8 mouse cellular contexts compared by ENCODE assay signal in genomic region chr14:53505389-53505788, GRCm38 (mm10).
DNase-seq lines count a peak whose midpoint lies in the region; ATAC-seq lines count a peak whose summit lies in the region.
"Not testable (repeated sequence)": the region's sequence is repeated elsewhere in the genome, so short reads cannot be mapped to it uniquely, and the experiment has no call there.

No protein-coding gene starts in this region.

- not testable (repeated sequence) for H3K27me3 ChIP-seq in embryonic facial prominence, embryonic 14.5 days (replicated peaks; ENCODE audit: control insufficient read depth, insufficient read depth, low read length); limb, embryonic 11.5 days (ENCODE audit: control insufficient read depth, insufficient read depth, low read length); midbrain, embryonic 13.5 days

- H3K36me3 ChIP-seq in embryonic facial prominence, embryonic 14.5 days (ENCODE audit: control insufficient read depth, insufficient read depth, low read length); limb, embryonic 11.5 days (ENCODE audit: control insufficient read depth, insufficient read depth, low read length); midbrain, embryonic 13.5 days: not testable (repeated sequence)

- H3K9me3 ChIP-seq in embryonic facial prominence, embryonic 14.5 days (ENCODE audit: control insufficient read depth, low read length); limb, embryonic 11.5 days (ENCODE audit: control insufficient read depth, low read length); midbrain, embryonic 13.5 days: not testable (repeated sequence)

- H3K4me1 ChIP-seq in embryonic facial prominence, embryonic 14.5 days (ENCODE audit: control insufficient read depth, insufficient read depth, low read length); limb, embryonic 11.5 days (ENCODE audit: control insufficient read depth, insufficient read depth, low read length); midbrain, embryonic 13.5 days (replicated peaks): not testable (repeated sequence)

- peak; percentile 22 to 56 for DNase-seq in adrenal gland, postnatal 36 days
- peak; percentile 40 for DNase-seq in embryonic facial prominence, embryonic 14.5 days (ENCODE audit: low spot score)
- peak; percentile 8 for DNase-seq in kidney, postnatal 14 days
- peak; percentile 36 for DNase-seq in limb, embryonic 11.5 days (ENCODE audit: low spot score)
- DNase-seq in right cerebral cortex, postnatal 10 days (ENCODE audit: low spot score in 2 of 2) = peak; percentile 32 to 41
- DNase-seq in urinary bladder, postnatal 25 days (ENCODE audit: low spot score) = peak; percentile 11

- WGBS in embryonic facial prominence, embryonic 14.5 days = 51% methylated on average over 1 of the region's 2 CpGs
- WGBS in limb, embryonic 11.5 days = 60% methylated on average over 1 of the region's 2 CpGs
- 64% methylated on average over 1 of the region's 2 CpGs for WGBS in midbrain, embryonic 13.5 days

- not testable (repeated sequence) for ATAC-seq in embryonic facial prominence, embryonic 14.5 days (ENCODE audit: low read depth); limb, embryonic 11.5 days (ENCODE audit: insufficient number of reproducible peaks, low FRiP score, low TSS enrichment, low read depth)
- peak; percentile 82 to 89; a peak in 3 of 4 replicates for ATAC-seq in hematopoietic stem cell, adult 5-6 weeks (replicated peaks in 1 of 2; ENCODE audit: insufficient read depth in 1 of 2, low FRiP score in 2 of 2, low TSS enrichment in 1 of 2, low read depth in 1 of 2, poor library complexity in 2 of 2, severe bottlenecking in 2 of 2)
- 0 out of 2 replicates have a peak, but pooled peaks have one; percentile 67 for ATAC-seq in midbrain, embryonic 13.5 days

- not testable (repeated sequence) for H3K27ac ChIP-seq in embryonic facial prominence, embryonic 14.5 days (replicated peaks; ENCODE audit: low read depth, low read length); limb, embryonic 11.5 days (replicated peaks; ENCODE audit: low read depth, low read length); midbrain, embryonic 13.5 days

- not testable (repeated sequence) for H3K4me2 ChIP-seq in embryonic facial prominence, embryonic 14.5 days (ENCODE audit: low read depth, low read length); limb, embryonic 11.5 days (ENCODE audit: low read depth, severe bottlenecking); midbrain, embryonic 13.5 days (replicated peaks)

- not testable (repeated sequence) for H3K9ac ChIP-seq in embryonic facial prominence, embryonic 14.5 days (ENCODE audit: low read depth, low read length); limb, embryonic 11.5 days (ENCODE audit: low read length); midbrain, embryonic 13.5 days (replicated peaks)

- not testable (repeated sequence) for H3K4me3 ChIP-seq in embryonic facial prominence, embryonic 14.5 days (ENCODE audit: low read depth, low read length); limb, embryonic 11.5 days (ENCODE audit: low read depth, low read length); midbrain, embryonic 13.5 days (replicated peaks)
